Mouse (Mus musculus) adrenal gland, adult 2 months (tissue): ENCODE data around the gene Odf3. TPM values are rescaled to one million over a fixed set of nuclear protein-coding genes. Genes with fewer than 3 reads are reported as not detected.

Source experiments
- DNase-seq: peaks from one replicate; pipeline ENCODE4 v3.0.0; 2021
- polyA plus RNA-seq: library from polyadenylated mRNA; depleted of rRNA; stranded (reverse); fragments of >200 nt; gene quantifications from 2 replicates; pipeline ENCODE4 v1.2.3, GENCODE M21; 2012
- total RNA-seq, 2 experiments: library from RNA; stranded (reverse); gene quantifications; 2 replicates each; pipeline ENCODE4 v1.2.3; 2021

The Odf3 gene
- total and polyA plus RNA-seq, 3 experiments: 0.26 to 3.0 TPM; not detected in 1

DNA sequence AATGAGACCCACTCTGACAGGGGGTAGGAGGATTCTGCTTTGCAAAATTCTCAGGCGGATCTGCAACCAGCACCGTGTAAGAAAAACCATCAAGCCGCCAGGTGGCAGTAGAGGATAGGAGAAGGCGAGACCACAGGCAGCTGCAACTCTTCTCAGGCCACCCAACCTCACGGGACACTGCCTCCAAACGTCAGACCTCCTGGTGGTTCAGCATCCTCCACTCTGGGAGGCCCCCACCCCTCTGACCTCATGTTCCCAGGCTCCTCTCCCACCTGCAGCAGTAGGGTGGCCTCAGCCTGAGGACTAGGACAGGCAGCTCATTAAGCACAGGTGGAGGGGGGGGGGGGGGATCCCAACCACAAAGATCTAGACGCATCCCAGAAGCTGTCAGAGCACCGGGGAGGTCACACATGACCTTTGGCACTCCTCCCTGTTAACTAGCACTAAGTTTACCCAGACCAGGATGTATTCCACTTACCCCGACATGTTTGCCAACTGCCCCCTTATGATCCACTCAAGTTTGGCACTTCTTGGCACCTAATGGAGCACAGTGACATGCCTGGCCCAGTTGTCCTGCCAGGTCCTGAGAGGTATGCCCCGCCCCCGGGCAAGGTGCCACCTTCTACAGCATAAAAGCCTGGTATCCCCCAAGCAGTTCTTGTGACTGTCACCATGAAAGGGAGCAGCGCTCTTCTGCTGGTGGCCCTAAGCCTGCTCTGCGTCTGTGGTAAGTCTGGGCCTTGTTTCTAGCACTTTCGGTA lies 2.5 kb upstream of the Odf3 start, which contains the start of gene Scgb1c1:
Scgb1c1 (plus strand) TSS at position 643 of the 761 bp plus-strand sequence.
- DNase-seq: peak; percentile 89

DNA sequence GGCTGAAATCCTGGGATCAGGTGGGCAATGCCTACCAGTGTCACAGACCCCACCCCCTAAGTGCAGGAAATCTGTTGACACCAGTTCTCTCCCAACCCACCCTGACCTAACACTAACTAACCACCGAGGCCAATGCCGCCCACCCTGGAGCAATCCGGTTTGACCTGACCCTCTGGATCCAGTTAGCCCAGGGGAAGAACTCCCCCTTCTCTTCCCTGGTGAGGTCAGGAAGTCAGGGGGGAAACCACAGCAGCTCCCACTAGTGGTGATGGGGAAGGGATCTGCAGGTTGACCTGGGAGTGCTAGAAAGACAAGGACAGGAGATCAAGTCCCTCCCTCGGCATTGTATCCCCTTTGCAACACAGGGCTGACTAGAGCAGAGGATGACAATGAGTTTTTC lies 1.9 kb upstream of the Odf3 start:
- no peak for DNase-seq

DNA sequence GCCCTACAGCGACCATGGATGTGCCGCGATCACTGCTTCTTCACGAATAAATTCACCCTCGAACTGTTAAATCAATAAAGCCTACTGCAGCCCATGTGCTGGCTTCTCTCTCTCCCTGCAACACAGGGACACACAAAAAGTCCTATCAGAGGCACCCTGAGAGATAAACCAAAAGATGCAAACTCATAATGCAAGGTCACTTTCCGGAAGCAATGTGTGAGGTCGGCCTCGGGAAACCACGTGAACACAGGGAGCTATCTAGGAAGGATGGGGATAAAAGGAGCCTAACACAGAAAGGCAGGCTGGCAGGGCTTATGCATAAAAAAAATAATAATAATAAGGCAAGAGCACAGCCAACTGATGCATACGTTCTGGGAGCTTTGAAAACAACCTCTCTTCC lies 929 bp upstream of the Odf3 start:
- peak; percentile 49 for DNase-seq

DNA sequence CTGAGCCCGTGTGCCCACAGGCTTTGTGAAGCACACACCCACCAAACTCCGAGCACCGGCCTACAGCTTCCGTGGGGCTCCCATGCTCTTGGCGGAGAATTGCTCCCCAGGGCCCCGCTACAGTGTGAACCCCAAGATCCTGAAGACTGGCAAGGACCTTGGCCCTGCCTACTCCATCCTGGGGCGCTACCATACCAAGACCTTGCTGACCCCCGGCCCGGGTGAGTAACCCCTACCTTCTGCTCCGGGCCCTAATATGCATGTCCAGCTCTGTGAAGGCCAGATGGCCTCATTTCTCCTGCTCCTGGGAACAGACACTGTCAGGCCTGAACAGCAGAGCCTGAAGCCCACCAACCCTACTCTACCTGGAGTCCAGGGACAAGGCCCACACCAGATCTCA lies 986 bp downstream of the Odf3 start:
- DNase-seq: no peak

- peak; percentile 75 for DNase-seq
Observed at GRCm38 (mm10) chr7:140851916-140852315, 4.3 kb downstream of the Odf3 start.

DNA sequence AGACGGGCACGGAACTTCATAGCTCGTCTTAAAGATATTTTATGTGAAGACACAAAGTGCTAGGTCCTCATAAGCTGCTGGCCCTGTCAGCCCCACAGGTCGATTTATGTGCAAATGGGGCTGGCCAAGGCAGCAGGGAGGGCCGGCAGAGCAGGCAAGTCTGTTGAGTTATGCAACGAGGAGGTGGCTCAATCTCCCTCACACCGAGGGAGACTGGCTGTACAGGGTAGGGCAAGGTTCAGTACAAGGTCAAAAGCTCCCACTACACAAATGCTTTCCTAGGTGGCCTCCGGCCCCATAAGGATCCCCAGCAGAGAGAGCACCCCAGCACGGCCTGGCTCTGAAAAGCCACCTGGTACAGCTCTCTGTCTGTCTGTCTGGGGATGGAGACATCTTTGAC lies 5.8 kb downstream of the Odf3 start:
- DNase-seq: peak; percentile 81

GRCm38 (mm10) chr7:140854483-140854882 lies 6.9 kb downstream of the Odf3 start:
- DNase-seq: no peak

GRCm38 (mm10) chr7:140855181-140855580 lies 7.6 kb downstream of the Odf3 start:
- no peak for DNase-seq

GRCm38 (mm10) chr7:140855860-140856784 lies 8.5 kb downstream of the Odf3 start, which contains the start of gene Gm45785:
Gene Gm45785 (minus strand): TSS chr7:140856331.
- peak; percentile 93 for DNase-seq

- DNase-seq: peak; percentile 96
Observed at GRCm38 (mm10) chr7:140856785-140857549, 9.4 kb downstream of the Odf3 start, which contains the start of gene Ric8a. Gene Ric8a (plus strand): TSS chr7:140856957.

GRCm38 (mm10) chr7:140857550-140858505 lies 10.2 kb downstream of the Odf3 start, which contains the start of gene Bet1l:
Gene Bet1l (minus strand): TSS chr7:140857577.
- DNase-seq: no peak

GRCm38 (mm10) chr7:140858746-140859145 lies 11.1 kb downstream of the Odf3 start:
- DNase-seq: no peak

DNA sequence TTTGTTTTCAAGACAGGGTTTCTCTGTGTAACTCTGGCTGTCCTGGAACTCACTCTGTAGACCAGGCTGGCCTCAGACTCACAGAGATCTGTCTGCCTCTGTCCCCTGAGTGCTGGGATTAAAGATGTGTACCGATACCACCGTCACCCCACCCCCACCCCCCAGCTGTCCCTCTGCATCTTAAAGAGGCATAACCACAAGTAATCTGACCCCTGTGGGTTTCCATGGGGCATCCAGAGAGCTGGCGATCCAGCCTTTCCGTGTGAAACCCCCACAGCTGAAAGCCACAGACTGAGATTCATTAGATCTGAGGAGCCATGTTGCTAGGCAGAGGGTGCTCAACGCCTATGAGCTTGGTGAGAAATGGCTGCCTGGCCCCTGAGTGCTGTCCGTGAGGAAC lies 12.4 kb downstream of the Odf3 start:
- no peak for DNase-seq

DNA sequence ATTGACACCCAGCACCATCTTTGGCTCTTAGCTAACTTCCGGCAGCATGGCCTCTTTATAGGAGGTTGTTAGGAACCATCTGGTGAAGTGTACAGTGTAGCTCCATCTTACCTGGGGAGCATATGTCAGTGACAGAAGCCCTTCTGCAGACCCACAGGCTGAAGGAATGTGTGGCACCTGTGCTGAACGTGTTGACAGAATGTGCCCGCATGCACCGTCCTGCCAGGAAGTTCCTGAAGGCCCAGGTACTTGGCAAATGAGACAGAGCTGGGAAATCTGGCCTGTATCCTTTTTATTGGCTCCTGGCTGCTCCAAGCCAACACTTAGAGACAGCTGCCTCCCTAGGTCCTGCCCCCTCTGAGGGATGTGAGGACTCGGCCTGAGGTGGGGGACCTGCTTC lies 13.1 kb downstream of the Odf3 start:
- no peak for DNase-seq

GRCm38 (mm10) chr7:140864761-140865160 lies 17.2 kb downstream of the Odf3 start:
- DNase-seq: no peak

DNA sequence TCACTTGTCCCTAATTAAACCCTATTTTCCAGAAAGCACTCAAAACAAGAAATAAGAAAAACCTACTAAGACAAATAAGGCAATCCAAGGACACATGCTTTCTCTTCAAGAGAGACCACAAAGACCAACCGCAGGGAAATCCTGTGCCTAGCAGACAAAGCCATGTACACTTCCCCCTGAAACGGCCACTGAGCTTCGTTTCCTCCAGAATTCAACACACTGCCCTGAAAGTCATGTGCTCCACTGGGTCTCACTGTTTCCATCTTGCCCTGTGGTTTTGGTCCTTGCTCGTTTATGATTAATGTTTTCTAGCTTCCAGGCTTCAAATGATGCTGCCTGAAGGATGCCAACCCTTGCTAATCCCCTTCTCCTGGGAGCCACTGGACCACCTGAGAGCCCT lies 26.6 kb downstream of the Odf3 start:
- DNase-seq: no peak

GRCm38 (mm10) chr7:140877364-140877763 lies 29.8 kb downstream of the Odf3 start:
- no peak for DNase-seq

DNA sequence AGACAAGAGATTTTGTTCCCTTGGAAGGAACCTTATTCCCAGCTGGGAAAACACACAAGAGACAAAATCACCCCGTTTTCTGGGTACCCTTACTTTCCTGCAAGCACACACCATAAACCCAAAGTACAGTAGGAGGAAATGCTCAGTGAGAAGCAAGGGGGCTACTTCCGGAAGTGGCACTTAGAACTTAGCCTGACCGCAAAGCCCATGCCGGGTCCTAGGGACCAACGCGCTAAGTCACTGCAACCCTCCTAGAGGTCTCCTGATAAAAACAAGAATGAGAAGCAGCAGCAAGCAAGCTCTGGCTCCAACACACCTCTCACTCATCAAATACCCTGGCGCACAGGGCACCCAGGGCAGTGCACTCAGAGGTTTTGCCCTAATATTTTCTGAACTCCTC lies 31.8 kb downstream of the Odf3 start:
- no peak for DNase-seq

GRCm38 (mm10) chr7:140880419-140880818 lies 32.8 kb downstream of the Odf3 start:
- no peak for DNase-seq

GRCm38 (mm10) chr7:140880865-140881515 lies 33.4 kb downstream of the Odf3 start:
- no peak for DNase-seq
